Mouse (Mus musculus): ENCODE data around the gene Lenep. TPM values are rescaled to one million over a fixed set of nuclear protein-coding genes. Genes with fewer than 3 reads are reported as not detected.

Lenep gene
- polyA plus RNA-seq, 1 experiment from 2014 or later, result 0.33 TPM

DNA sequence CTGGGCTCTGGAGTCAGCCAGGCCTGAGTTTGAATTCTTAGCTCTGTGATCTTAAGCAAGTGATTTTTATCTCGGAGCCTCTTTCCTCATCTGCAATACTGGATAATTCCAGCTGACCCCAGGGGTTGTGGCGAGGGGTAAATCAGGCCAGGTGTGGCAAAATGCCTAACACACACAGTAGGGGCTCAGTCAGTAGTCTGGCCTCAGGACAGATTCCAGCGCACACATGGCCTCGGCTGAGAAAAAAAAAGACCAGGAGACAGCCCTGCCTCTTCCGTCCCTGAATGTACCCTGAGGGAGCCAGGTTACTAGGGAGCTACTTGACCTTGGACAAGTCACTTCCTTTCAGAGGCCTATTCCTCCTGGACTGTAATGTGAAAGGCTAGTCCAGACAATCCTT lies 19.6 kb downstream of the Lenep start:
- no peak overlapping the region for H3K27ac ChIP-seq (ENCODE audit: low read depth)
- WGBS, result 75% methylated on average over 5 of the region's 5 CpGs
- no peaks in the 10 kb centered on the region for H3K27me3 ChIP-seq (ENCODE audit: insufficient read depth, low read length)
- no peak overlapping the region for H3K9ac ChIP-seq
- no peak for TF ChIP-seq CTCF (IDR thresholded peaks at IDR 0.05; ENCODE audit: low read depth)
- no peak overlapping the region for H3K4me2 ChIP-seq
- ATAC-seq (ENCODE audit: insufficient read depth) (no peak), DNase-seq (no peak)
- H3K4me3 ChIP-seq (ENCODE audit: low read depth, low read length), result no peak overlapping the region
- H3K36me3 ChIP-seq (ENCODE audit: insufficient read depth), result peaks cover 10% of the 10 kb centered on the region; the same call in 1 of the 2 replicates
- H3K4me1 ChIP-seq (ENCODE audit: insufficient read depth), result peaks cover 3% of the 10 kb centered on the region; the same call in 1 of the 2 replicates
- H3K9me3 ChIP-seq (ENCODE audit: low read depth, low read length), result no peaks in the 10 kb centered on the region

GRCm38 (mm10) chr3:89382033-89382882 lies 20.3 kb downstream of the Lenep start:
- peaks cover 3% of the 10 kb centered on the region; the same call in 1 of the 2 replicates for H3K4me1 ChIP-seq (ENCODE audit: insufficient read depth)
- H3K9me3 ChIP-seq (ENCODE audit: low read depth, low read length), result no peaks in the 10 kb centered on the region
- WGBS, result 85% methylated on average over 9 of the region's 9 CpGs
- ATAC-seq (ENCODE audit: insufficient read depth) (no peak), DNase-seq (no peak)
- peaks cover 10% of the 10 kb centered on the region; the same call in 1 of the 2 replicates for H3K36me3 ChIP-seq (ENCODE audit: insufficient read depth)
- no peak overlapping the region for H3K4me3 ChIP-seq (ENCODE audit: low read depth, low read length)
- no peak overlapping the region for H3K9ac ChIP-seq
- H3K27me3 ChIP-seq (ENCODE audit: insufficient read depth, low read length), result no peaks in the 10 kb centered on the region
- no peak overlapping the region for H3K27ac ChIP-seq (ENCODE audit: low read depth)
- H3K4me2 ChIP-seq, result no peak overlapping the region
- no peak for TF ChIP-seq CTCF (IDR thresholded peaks at IDR 0.05; ENCODE audit: low read depth)

DNA sequence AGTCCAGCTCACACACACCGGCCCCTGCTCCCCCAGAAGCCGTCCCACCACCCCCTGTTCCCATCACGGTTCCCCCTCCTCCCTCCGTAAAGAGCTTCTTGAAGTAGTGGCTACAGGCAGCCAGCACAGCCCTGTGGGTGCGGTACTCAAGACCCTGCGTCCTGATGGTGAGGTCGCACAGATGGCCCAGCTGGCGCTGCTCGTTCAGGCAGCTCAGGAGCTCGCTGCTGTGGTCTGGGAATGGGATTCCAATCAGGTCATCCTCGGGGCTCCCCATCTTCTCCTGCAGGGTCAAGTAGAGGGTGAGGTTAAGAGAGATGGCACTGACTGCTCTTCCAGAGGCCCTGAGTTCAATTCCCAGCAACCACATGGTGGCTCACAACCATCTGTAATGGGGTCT lies 21.4 kb downstream of the Lenep start:
- H3K9ac ChIP-seq, result no peak overlapping the region
- H3K36me3 ChIP-seq (ENCODE audit: insufficient read depth), result peaks cover 10% of the 10 kb centered on the region; the same call in 1 of the 2 replicates
- H3K4me3 ChIP-seq (ENCODE audit: low read depth, low read length), result no peak overlapping the region
- 64% methylated on average over 11 of the region's 11 CpGs for WGBS
- TF ChIP-seq CTCF (IDR thresholded peaks at IDR 0.05; ENCODE audit: low read depth), result no peak
- no peaks in the 10 kb centered on the region for H3K9me3 ChIP-seq (ENCODE audit: low read depth, low read length)
- H3K27me3 ChIP-seq (ENCODE audit: insufficient read depth, low read length), result no peaks in the 10 kb centered on the region
- ATAC-seq (ENCODE audit: insufficient read depth) (no peak), DNase-seq (no peak)
- no peak overlapping the region for H3K4me2 ChIP-seq
- H3K27ac ChIP-seq (ENCODE audit: low read depth), result no peak overlapping the region
- H3K4me1 ChIP-seq (ENCODE audit: insufficient read depth), result peaks cover 3% of the 10 kb centered on the region; the same call in 1 of the 2 replicates

- WGBS, result 88% methylated on average over 18 of the region's 18 CpGs
- Histone ChIP-seq H3K9ac (no peak overlapping the region), H3K4me3 (ENCODE audit: low read depth, low read length) (no peak overlapping the region), H3K4me2 (no peak overlapping the region), H3K27ac (ENCODE audit: low read depth) (no peak overlapping the region), H3K36me3 (ENCODE audit: insufficient read depth) (peaks cover 10% of the 10 kb centered on the region; the same call in 1 of the 2 replicates), H3K9me3 (ENCODE audit: low read depth, low read length) (no peaks in the 10 kb centered on the region), H3K4me1 (ENCODE audit: insufficient read depth) (peaks cover 3% of the 10 kb centered on the region; the same call in 1 of the 2 replicates), H3K27me3 (ENCODE audit: insufficient read depth, low read length) (no peaks in the 10 kb centered on the region)
- DNase-seq (no peak), ATAC-seq (ENCODE audit: insufficient read depth) (no peak)
- TF ChIP-seq CTCF (IDR thresholded peaks at IDR 0.05; ENCODE audit: low read depth), result no peak
These were observed 21.9 kb downstream of the Lenep start for GRCm38 (mm10) chr3:89380711-89381110.

DNA sequence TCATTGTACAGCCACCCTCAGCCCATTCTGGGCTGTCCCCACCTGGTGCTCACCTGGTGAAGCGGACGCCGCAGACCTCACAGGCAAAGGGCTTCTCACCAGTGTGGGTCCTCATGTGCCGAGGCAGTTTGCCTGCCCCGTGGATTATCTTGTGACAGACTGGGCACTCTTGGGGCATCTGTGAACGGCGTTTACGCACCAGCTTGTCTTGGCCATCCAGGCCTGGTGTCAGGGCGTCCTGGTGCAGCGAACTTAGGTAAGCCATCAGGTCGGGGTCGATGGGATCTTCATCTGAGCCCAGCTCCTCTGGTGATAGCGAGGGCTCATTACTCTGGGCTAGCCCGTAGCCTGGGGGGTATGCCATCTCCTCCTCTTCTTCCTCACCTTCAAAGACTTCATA lies 22.3 kb downstream of the Lenep start:
- DNase-seq (no peak), ATAC-seq (ENCODE audit: insufficient read depth) (no peak)
- no peak overlapping the region for H3K9ac ChIP-seq
- no peak overlapping the region for H3K4me3 ChIP-seq (ENCODE audit: low read depth, low read length)
- peaks cover under 1% of the 10 kb centered on the region; the same call in 1 of the 2 replicates for H3K4me1 ChIP-seq (ENCODE audit: insufficient read depth)
- H3K36me3 ChIP-seq (ENCODE audit: insufficient read depth), result peaks cover 10% of the 10 kb centered on the region; the same call in 1 of the 2 replicates
- TF ChIP-seq CTCF (IDR thresholded peaks at IDR 0.05; ENCODE audit: low read depth), result no peak
- H3K27ac ChIP-seq (ENCODE audit: low read depth), result no peak overlapping the region
- no peak overlapping the region for H3K4me2 ChIP-seq
- H3K27me3 ChIP-seq (ENCODE audit: insufficient read depth, low read length), result no peaks in the 10 kb centered on the region
- H3K9me3 ChIP-seq (ENCODE audit: low read depth, low read length), result no peaks in the 10 kb centered on the region
- 90% methylated on average over 14 of the region's 14 CpGs for WGBS

DNA sequence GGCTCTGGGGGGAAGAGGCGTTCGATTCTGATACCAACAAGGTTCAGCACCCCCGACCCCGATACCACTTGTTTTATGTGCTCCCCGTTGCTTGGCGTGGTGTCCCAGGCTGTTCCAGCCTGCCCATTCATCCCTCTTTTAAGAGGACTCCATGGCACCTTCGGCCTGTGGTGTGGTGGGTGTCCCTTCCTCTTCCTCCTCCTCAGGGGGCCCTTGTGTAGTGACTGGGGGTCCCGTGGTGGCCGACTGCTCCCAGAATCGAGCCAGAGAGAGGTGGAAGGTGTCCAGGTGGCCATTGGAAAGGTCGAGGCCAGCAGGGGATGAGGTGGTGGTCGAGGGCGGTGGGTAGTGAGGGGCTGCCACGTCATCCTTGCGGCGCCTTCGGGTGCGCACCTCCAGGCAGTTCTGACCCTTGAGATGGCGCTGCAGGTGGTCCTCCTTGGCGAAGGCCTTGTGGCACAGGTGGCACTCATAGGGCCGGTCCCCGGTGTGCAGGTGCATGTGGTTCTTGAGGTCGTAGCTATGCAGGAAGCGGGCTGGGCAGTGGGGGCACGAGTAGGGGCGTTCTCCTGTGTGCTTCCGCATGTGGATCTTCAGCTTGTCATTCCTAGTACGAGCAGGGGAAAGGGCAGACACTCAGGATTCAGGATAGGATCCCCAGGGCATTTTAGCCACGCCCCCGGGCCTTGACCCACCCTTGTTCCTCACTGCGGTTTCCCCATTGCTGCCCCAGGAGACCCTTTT lies 23.0 kb downstream of the Lenep start:
- Histone ChIP-seq H3K27ac (ENCODE audit: low read depth) (no peak overlapping the region), H3K4me3 (ENCODE audit: low read depth, low read length) (no peak overlapping the region), H3K9ac (no peak overlapping the region), H3K36me3 (ENCODE audit: insufficient read depth) (peaks cover 10% of the 10 kb centered on the region; the same call in 1 of the 2 replicates), H3K4me2 (peak overlapping the region; percentile 76), H3K9me3 (ENCODE audit: low read depth, low read length) (no peaks in the 10 kb centered on the region), H3K4me1 (ENCODE audit: insufficient read depth) (no peaks in the 10 kb centered on the region), H3K27me3 (ENCODE audit: insufficient read depth, low read length) (no peaks in the 10 kb centered on the region)
- ATAC-seq (ENCODE audit: insufficient read depth) (no peak), DNase-seq (no peak)
- 85% methylated on average over 31 of the region's 31 CpGs for WGBS
- TF ChIP-seq CTCF (IDR thresholded peaks at IDR 0.05; ENCODE audit: low read depth), result no peak

All from lung, embryonic 14.5 days (tissue).